Mouse (Mus musculus) liver, embryonic 12.5 days (tissue): Measurements from ENCODE around the gene Tprg. TPM values are rescaled to one million over a fixed set of nuclear protein-coding genes. Genes with fewer than 3 reads are reported as not detected.

Experiments
- ATAC-seq: fragments of 200-750 bp; cut with Nextera tagmentation; 2 replicates; pipeline ENCODE4 v1.8.0; 2017; ENCODE audit warnings: moderate number of reproducible peaks, mild to moderate bottlenecking, moderate library complexity
- H3K27ac ChIP-seq: fragments of 300-500 bp; sonication (generic); 2 replicates; pipeline ENCODE4 v1.5.1; 2016; ENCODE audit warnings: mild to moderate bottlenecking
- H3K27me3 ChIP-seq: fragments of 300-500 bp; sonication (generic); replicated peaks from 2 replicates; pipeline ENCODE4 v1.6.1; 2016; ENCODE audit warnings: mild to moderate bottlenecking, moderate library complexity
- H3K36me3 ChIP-seq: fragments of 300-500 bp; sonication (generic); 2 replicates; pipeline ENCODE4 v1.6.1; 2016; ENCODE audit warnings: mild to moderate bottlenecking, moderate library complexity
- H3K4me1 ChIP-seq: fragments of 300-500 bp; sonication (generic); 2 replicates; pipeline ENCODE4 v1.6.1; 2016
- H3K4me2 ChIP-seq: fragments of 300-500 bp; sonication (generic); 2 replicates; pipeline ENCODE4 v1.6.1; 2016; ENCODE audit warnings: mild to moderate bottlenecking, moderate library complexity
- H3K4me3 ChIP-seq: fragments of 300-500 bp; sonication (generic); 2 replicates; pipeline ENCODE4 v1.5.1; 2016; ENCODE audit warnings: mild to moderate bottlenecking, moderate library complexity
- H3K9ac ChIP-seq: fragments of 300-500 bp; sonication (generic); 2 replicates; pipeline ENCODE4 v1.6.1; 2016; ENCODE audit warnings: mild to moderate bottlenecking, moderate library complexity
- H3K9me3 ChIP-seq: fragments of 300-500 bp; sonication (generic); replicated peaks from 2 replicates; pipeline ENCODE4 v1.6.1; 2016; ENCODE audit warnings: mild to moderate bottlenecking, moderate library complexity
- WGBS: fragments of 180-500 bp; shearing (Covaris S2); methylation state at CpG from one replicate; pipeline ENCODE4 v1.1.7; 2016; ENCODE audit not compliant: insufficient replicate concordance; 5-methylcytosine and 5-hydroxymethylcytosine counted together
- polyA plus RNA-seq: library from polyadenylated mRNA; unstranded; fragments of >200 nt; fragmentation: Nextera tagmentation; extraction: Ambion mirVana; gene quantifications from 2 replicates; pipeline ENCODE4 v1.2.1, GENCODE M21; 2016

The Tprg gene
- polyA plus RNA-seq, 1 experiment from 2014 or later: not detected

DNA sequence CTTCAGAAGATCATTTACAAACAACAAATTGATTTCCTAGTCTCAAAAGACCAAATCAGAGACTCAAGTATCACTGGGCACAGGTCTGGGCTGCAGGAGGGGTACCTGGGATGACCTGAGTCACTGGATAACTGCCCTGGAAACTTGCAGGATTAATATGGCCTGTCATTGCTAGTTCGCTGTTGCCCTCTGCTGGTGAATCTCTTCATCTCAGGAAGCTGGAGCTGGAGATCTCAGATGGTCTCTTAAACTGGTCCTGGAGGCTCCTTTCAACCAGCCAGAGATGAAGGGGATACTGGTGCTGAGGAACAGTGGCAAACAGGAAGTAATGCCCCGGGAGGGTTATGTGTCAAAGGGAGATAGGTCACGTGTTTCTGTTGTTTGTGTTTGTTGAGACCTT, 63.0 kb downstream of the Tprg start:
- H3K9ac ChIP-seq: no peak overlapping the region
- no peaks in the 10 kb centered on the region for H3K27me3 ChIP-seq
- no peak overlapping the region for H3K4me3 ChIP-seq
- H3K36me3 ChIP-seq: no peaks in the 10 kb centered on the region
- no peak for ATAC-seq
- no peak overlapping the region for H3K4me2 ChIP-seq
- WGBS: 2% methylated on average over 3 of the region's 3 CpGs
- no peaks in the 10 kb centered on the region for H3K9me3 ChIP-seq
- no peak overlapping the region for H3K27ac ChIP-seq
- H3K4me1 ChIP-seq: no peaks in the 10 kb centered on the region

- Histone ChIP-seq H3K9ac (no peak overlapping the region), H3K4me1 (no peaks in the 10 kb centered on the region), H3K36me3 (no peaks in the 10 kb centered on the region), H3K27ac (no peak overlapping the region), H3K4me2 (no peak overlapping the region), H3K27me3 (no peaks in the 10 kb centered on the region), H3K9me3 (no peaks in the 10 kb centered on the region), H3K4me3 (no peak overlapping the region)
- ATAC-seq: no peak
- 75% methylated on average over 7 of the region's 7 CpGs for WGBS
Observed at GRCm38 (mm10) chr16:25367834-25368233, 81.2 kb downstream of the Tprg start.

- H3K4me3 ChIP-seq: no peak overlapping the region
- no peaks in the 10 kb centered on the region for H3K36me3 ChIP-seq
- no peak overlapping the region for H3K4me2 ChIP-seq
- no peaks in the 10 kb centered on the region for H3K9me3 ChIP-seq
- no peak for ATAC-seq
- H3K27me3 ChIP-seq: no peaks in the 10 kb centered on the region
- 47% methylated on average over 5 of the region's 5 CpGs for WGBS
- no peak overlapping the region for H3K9ac ChIP-seq
- H3K4me1 ChIP-seq: no peaks in the 10 kb centered on the region
- no peak overlapping the region for H3K27ac ChIP-seq
Observed at GRCm38 (mm10) chr16:25369984-25370412, 83.4 kb downstream of the Tprg start.

GRCm38 (mm10) chr16:25374121-25374520, 87.5 kb downstream of the Tprg start:
- Histone ChIP-seq H3K9ac (no peak overlapping the region), H3K4me2 (no peak overlapping the region), H3K27ac (no peak overlapping the region), H3K4me1 (no peaks in the 10 kb centered on the region), H3K36me3 (no peaks in the 10 kb centered on the region), H3K27me3 (no peaks in the 10 kb centered on the region), H3K9me3 (no peaks in the 10 kb centered on the region), H3K4me3 (no peak overlapping the region)
- 72% methylated on average over 4 of the region's 4 CpGs for WGBS
- no peak for ATAC-seq

DNA sequence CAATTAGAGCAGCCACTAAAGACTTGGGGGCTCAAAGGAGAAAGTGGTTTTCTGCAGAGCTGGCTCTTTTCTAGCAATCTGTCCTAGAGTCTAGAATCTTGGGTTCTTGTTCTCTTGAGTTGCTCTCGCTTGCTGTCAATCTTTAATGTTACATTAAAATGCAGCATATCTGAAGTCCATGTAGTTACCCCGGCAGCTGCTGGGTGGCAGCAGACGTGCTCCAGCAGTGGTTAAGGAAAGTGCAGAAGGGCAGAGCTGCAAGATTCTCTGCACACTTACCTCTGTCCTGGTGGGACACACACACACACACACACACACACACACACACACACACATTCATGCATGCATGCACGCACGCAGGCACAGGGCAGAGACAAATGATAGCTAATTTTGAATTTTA, 88.2 kb downstream of the Tprg start:
- H3K4me3 ChIP-seq: no peak overlapping the region
- H3K9me3 ChIP-seq: no peaks in the 10 kb centered on the region
- WGBS: 61% methylated on average over 5 of the region's 5 CpGs
- H3K4me1 ChIP-seq: no peaks in the 10 kb centered on the region
- H3K9ac ChIP-seq: no peak overlapping the region
- no peaks in the 10 kb centered on the region for H3K36me3 ChIP-seq
- no peak overlapping the region for H3K4me2 ChIP-seq
- no peak for ATAC-seq
- no peak overlapping the region for H3K27ac ChIP-seq
- H3K27me3 ChIP-seq: no peaks in the 10 kb centered on the region

DNA sequence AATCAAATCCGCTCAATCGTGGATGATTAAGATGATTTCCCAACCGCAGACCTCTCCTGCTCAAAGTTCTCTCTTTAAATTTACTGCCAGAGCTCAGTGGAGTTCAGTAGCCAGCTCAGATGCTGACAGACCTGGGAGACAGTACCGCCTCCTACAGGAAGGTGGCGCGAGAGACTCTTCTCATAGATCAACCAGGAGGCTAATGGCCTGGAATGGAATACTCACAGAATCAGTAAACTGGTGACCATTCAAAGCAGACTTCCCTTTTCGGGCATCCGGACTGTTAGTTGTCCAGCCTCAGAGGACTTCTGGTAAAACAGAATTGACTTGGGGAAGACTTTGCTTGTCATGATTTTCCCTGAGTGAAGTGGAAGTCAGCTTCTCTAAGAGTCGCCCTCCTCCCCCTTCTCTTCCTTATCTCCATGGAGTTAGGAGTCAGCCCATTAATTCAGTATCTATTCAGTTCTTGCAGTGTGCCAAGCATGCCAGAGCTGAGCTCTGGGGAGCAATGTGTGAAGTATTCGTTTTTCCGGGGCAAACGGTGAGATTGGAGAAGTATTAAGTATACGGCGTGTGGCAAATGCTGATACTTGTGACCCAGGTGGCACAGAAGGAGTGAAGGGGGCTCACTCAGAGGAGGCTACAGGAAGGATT, 90.2 kb downstream of the Tprg start:
- WGBS: 31% methylated on average over 14 of the region's 14 CpGs

DNA sequence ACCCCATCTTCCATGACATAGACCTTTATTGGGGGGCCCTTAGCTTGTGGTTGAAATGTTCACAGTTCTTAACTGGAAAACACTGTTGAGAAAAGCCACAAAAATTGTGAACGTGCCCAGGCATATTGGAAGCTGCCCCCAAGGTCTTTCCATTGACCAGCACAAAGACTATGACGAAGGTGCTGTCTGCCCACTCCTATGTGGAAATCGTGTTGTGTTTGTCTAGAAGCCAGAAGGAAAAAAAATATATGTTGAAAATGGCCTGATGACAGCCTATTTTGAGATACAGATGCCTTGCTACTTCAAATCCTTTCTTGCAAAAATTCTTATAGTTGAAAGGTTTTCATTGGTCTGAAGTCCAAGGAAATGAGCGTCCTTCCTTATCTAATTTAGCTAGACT, 91.1 kb downstream of the Tprg start:
- no peak overlapping the region for H3K9ac ChIP-seq
- no peaks in the 10 kb centered on the region for H3K27me3 ChIP-seq
- 66% methylated on average over 4 of the region's 4 CpGs for WGBS
- ATAC-seq: no peak
- no peak overlapping the region for H3K4me2 ChIP-seq
- H3K9me3 ChIP-seq: no peaks in the 10 kb centered on the region
- H3K27ac ChIP-seq: no peak overlapping the region
- no peaks in the 10 kb centered on the region for H3K36me3 ChIP-seq
- H3K4me1 ChIP-seq: no peaks in the 10 kb centered on the region
- no peak overlapping the region for H3K4me3 ChIP-seq

More for the DNA sequence above, 90.2 kb downstream of the Tprg start:
- no peaks in the 10 kb centered on the region for H3K4me1 ChIP-seq
- no peaks in the 10 kb centered on the region for H3K27me3 ChIP-seq
- H3K9me3 ChIP-seq: no peaks in the 10 kb centered on the region
- ATAC-seq: no peak
- no peak overlapping the region for H3K27ac ChIP-seq
- no peak overlapping the region for H3K9ac ChIP-seq
- no peak overlapping the region for H3K4me2 ChIP-seq
- no peaks in the 10 kb centered on the region for H3K36me3 ChIP-seq
- no peak overlapping the region for H3K4me3 ChIP-seq

- Histone ChIP-seq H3K36me3 (no peaks in the 10 kb centered on the region), H3K9ac (no peak overlapping the region), H3K27me3 (no peaks in the 10 kb centered on the region), H3K9me3 (no peaks in the 10 kb centered on the region), H3K4me3 (no peak overlapping the region), H3K4me2 (no peak overlapping the region), H3K27ac (no peak overlapping the region), H3K4me1 (no peaks in the 10 kb centered on the region)
- ATAC-seq: no peak
- 64% methylated on average over 6 of the region's 6 CpGs for WGBS
Observed at GRCm38 (mm10) chr16:25385498-25386192, 99.0 kb downstream of the Tprg start.

- ATAC-seq: no peak
- no peak overlapping the region for H3K4me3 ChIP-seq
- 59% methylated on average over 1 of the region's 1 CpGs for WGBS
Observed at GRCm38 (mm10) chr16:25394676-25395075, 108.1 kb downstream of the Tprg start.

DNA sequence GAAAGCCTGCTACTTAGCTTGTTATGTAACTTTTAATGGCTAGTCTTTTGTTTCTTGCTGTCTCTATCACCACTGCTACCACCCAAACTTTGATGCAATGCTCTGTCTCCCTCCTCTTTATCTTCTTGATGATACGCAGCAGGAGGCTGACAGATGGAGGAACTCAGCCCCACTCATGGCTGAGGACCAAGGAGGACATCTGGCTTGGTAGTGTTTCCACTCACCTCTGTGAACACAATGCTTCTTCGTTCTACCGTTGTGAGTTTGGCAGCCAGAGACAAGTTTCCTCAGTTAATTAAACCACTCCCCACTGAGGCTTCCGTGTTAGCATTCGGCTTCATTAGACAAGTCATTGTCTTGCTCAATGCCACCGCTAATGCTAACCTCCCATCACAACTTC, 117.5 kb downstream of the Tprg start:
- ATAC-seq: no peak
- Histone ChIP-seq H3K4me3 (no peak overlapping the region), H3K9me3 (no peaks in the 10 kb centered on the region), H3K36me3 (no peaks in the 10 kb centered on the region), H3K4me2 (no peak overlapping the region), H3K27ac (no peak overlapping the region), H3K27me3 (no peaks in the 10 kb centered on the region), H3K9ac (no peak overlapping the region), H3K4me1 (no peaks in the 10 kb centered on the region)
- WGBS: 60% methylated on average over 6 of the region's 6 CpGs

More at GRCm38 (mm10) chr16:25394676-25395075, 108.1 kb downstream of the Tprg start:
- Histone ChIP-seq H3K27ac (no peak overlapping the region), H3K9ac (no peak overlapping the region), H3K4me2 (no peak overlapping the region), H3K27me3 (no peaks in the 10 kb centered on the region), H3K36me3 (no peaks in the 10 kb centered on the region), H3K9me3 (no peaks in the 10 kb centered on the region), H3K4me1 (no peaks in the 10 kb centered on the region)

DNA sequence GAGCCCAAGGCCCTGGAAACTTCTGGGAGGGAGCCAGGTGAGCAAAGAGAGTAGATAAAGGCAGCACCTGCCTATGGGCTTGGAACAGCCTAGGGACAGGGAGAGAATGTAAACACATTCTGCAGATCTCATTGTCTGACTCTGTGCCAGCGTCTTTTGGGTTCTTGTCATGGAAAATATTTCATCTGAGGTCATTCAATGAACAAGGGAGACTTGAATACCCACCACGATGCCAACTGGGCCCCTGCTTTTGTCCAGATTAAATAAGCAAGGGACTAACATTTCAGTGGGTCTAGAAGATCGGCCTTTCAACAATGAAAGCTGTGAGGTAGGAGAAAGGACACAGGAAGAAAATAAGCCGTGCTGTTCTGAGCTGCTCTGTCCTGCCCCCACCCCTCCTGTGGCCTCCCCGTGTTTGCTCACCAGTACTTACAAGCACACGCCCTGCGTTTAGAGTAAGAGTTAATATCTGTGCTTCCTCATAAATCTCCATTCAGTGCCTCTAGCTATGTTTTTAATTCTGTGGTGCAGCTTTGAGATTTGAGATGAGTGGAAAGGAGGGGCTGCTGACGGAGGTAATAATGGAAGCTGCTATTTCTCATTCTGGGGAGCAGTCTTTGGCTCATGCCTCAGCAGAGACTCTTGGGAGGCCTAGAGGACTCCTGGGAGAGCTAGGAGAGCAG, 120.7 kb downstream of the Tprg start:
- 57% methylated on average over 8 of the region's 8 CpGs for WGBS
- Histone ChIP-seq H3K4me2 (no peak overlapping the region), H3K9ac (no peak overlapping the region), H3K36me3 (no peaks in the 10 kb centered on the region), H3K27me3 (no peaks in the 10 kb centered on the region), H3K9me3 (no peaks in the 10 kb centered on the region), H3K4me3 (no peak overlapping the region), H3K27ac (no peak overlapping the region), H3K4me1 (no peaks in the 10 kb centered on the region)
- no peak for ATAC-seq

DNA sequence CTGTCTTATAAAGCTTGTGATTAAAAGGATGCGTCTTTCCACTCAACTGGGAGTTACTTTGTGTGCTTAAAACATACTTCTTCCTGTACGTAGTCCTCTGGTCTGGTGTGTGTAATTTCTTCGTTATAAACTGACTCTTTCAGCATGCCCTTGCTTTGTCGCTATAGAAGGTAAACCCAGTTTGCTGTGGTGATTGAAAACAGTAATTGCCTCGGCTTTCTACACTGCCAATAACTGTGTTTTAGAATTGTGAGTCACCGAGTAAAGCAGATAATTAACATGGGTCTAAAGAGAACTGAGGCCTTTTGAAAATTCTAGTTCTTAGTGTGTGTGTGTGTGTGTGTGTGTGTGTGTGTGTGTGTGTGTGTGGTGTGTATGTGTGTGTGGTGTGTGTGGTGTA, 121.4 kb downstream of the Tprg start:
- Histone ChIP-seq H3K27ac (no peak overlapping the region), H3K27me3 (no peaks in the 10 kb centered on the region), H3K9me3 (no peaks in the 10 kb centered on the region), H3K4me1 (no peaks in the 10 kb centered on the region), H3K4me2 (no peak overlapping the region), H3K36me3 (no peaks in the 10 kb centered on the region), H3K4me3 (no peak overlapping the region), H3K9ac (no peak overlapping the region)
- ATAC-seq: no peak
- 71% methylated on average over 6 of the region's 6 CpGs for WGBS
